Mouse (Mus musculus) mesoderm, embryonic 11.5 days (tissue): ENCODE data around the gene Hmx2.

ENCODE experiments used
- DNase-seq: peaks from one replicate; pipeline ENCODE4 v3.0.0-alpha.2; 2012; ENCODE audit warnings: low read depth, low spot score

Gene Hmx2

GRCm38 (mm10) chr7:131548473-131548872, at the start of gene Hmx2:
Gene Hmx2, plus strand, starts transcription at chr7:131548773.
- DNase-seq, result no peak

DNA sequence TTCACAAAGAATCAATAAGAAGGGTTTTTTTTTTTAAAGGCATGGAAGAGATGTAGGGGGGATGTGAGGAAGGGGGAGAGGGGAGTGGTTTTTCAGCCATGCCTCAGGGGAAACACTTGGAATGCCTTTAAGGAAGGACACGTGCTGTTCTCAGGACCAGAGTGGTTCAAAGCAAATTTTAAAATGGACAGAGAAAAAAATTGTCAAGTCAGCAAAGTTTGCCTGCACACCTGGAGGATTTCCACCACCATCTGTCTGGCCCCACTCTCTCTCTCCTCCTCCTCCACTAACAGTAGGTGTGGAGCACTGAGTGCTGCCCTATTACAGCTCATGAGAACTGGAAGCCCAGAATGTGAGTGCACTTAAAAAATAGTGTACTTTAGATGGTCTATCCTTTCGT, 44.8 kb upstream of the Hmx2 start:
- DNase-seq, result no peak

DNA sequence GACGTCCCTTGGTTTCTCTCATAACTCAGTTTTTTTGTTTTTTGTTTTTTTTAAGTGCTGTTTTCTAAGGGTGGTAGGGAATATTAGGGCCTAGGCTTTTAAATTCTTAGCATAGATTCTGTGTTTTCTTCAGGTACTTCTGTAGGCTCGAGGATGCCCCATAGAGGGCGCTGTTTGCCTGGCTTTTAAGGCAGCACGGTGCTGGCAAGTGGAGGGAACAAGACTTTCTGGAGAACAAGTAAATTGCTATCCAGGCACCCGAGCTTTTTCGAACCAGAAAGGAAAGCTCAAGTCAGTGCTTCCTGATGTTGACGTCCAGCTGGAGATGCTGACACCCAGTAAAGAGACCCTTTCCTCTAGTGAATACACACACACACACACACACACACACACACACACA, 8.6 kb upstream of the Hmx2 start:
- DNase-seq, result peak; percentile 91

DNA sequence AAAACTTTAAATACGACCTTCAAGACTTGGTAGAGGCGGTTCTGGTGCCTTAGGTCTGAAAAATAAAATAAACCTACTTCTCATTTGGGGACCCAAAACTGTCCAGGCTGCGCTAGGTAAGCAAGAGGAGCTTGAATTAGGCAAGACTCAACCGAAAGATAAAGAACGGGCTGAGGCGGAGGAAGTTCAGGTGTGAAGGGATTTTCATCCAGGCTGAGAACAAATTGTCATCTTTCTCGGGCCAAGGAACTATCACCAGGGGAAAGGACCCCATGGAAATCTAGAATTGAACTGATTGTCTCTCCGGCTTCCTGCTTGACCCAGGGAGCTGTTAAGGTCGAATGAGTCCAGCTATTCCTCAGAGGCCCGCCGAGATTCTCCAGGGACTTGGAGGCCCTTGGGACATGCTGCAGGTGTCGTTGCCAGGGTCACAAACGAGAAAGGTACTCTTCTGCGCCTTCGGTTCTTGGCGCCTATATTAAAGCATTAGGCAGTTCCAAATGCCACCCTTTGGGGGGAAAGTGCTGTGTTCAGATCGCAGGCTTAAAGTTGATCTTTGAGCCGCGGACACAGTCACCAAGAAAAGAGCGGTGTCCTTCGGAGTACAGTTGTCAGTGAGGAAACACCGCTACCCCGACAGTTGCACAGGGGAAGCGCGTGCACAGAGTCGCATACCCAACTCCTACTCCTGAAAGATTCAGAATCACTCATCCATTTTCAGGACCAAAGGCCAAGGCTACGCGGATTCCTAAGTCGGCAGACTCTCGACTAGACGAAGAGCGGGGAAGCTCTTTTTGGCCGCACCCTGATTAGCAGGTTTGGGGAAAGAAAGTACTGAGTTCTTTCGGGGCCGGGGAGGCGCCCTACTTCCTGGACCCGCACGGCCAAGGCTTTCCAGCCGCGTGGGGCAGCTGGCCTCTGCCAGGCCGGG, 7.1 kb upstream of the Hmx2 start:
- peak; percentile 37 for DNase-seq

GRCm38 (mm10) chr7:131542115-131542871, 6.3 kb upstream of the Hmx2 start, which contains the start of gene Hmx3:
Gene Hmx3, plus strand, starts transcription at chr7:131542867.
- DNase-seq, result peak; percentile 54

DNA sequence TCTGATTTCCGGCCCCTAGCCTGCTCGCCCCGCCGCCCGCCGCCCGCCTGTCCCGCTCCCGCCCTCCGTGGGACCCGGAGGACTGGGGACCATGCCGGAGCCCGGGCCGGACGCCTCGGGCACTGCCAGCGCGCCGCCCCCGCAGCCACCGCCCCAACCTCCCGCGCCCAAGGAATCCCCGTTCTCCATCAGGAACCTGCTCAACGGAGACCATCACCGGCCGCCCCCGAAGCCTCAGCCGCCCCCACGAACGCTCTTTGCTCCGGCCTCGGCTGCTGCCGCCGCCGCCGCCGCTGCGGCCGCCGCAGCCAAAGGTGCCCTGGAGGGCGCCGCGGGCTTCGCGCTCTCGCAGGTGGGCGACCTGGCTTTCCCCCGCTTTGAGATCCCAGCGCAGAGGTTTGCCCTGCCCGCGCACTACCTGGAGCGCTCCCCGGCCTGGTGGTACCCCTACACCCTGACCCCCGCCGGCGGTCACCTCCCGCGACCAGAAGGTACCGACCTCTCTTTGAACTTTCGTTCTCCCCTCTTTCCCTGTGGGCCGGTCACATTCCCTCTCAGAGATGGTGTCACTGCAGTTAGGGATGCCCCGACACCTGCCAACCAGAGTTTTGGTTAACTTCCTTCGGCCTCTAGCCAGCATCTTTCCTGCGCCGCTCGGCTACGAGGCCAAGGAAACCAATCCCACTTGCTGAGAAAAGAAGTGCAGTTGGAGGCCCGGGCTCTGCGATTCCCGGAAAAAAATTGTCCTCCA, 5.5 kb upstream of the Hmx2 start:
- peak; percentile 17 for DNase-seq

- peak; percentile 44 for DNase-seq
Measured at GRCm38 (mm10) chr7:131543623-131544481, 4.7 kb upstream of the Hmx2 start.

- no peak for DNase-seq
Measured at GRCm38 (mm10) chr7:131544871-131545270, 3.7 kb upstream of the Hmx2 start.

DNA sequence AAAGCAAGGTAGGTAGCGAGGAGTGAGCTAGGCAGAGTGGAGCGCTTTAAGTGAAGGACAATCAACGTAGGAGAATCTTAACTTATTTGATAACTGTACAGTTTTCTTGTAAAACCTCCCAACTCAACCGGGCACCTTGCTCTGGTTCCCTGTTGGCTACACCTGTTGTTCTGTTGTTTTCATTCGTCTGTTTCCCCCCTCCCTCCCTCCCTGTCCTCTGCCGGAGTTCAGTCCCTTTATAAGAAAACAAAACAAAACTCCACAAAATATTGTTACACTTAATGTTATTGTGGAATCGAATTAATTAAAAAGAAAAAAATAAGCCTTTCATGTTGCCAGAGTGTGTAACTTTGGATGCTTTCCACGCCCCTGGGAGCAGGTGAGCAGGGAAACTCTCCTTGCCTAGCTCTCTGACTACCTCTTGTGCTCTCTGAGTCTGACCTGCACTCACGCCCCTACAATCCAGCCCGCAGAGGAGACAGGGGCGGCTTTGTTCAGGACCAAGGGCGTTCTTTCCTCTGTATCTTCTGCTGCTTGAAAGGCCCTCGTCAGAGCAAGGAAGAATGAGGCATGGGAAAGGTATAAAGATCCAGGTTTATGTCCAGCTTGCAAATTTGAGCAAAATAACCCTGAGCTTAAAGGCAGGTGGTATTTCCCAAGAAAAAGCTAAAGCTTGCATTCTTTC, 2.7 kb upstream of the Hmx2 start:
- no peak for DNase-seq

- DNase-seq, result no peak
Measured at GRCm38 (mm10) chr7:131546423-131546822, 2.1 kb upstream of the Hmx2 start.

- DNase-seq, result no peak
Measured at GRCm38 (mm10) chr7:131547481-131547880, 1.1 kb upstream of the Hmx2 start.

- no peak for DNase-seq
Measured at GRCm38 (mm10) chr7:131551471-131551870, 2.9 kb downstream of the Hmx2 start.

- DNase-seq, result peak; percentile 39
Measured at GRCm38 (mm10) chr7:131551931-131552741, 3.6 kb downstream of the Hmx2 start.

- DNase-seq, result no peak
Measured at GRCm38 (mm10) chr7:131552781-131553180, 4.2 kb downstream of the Hmx2 start.

- peak; percentile 59 for DNase-seq
Measured at GRCm38 (mm10) chr7:131553771-131554175, 5.2 kb downstream of the Hmx2 start.

DNA sequence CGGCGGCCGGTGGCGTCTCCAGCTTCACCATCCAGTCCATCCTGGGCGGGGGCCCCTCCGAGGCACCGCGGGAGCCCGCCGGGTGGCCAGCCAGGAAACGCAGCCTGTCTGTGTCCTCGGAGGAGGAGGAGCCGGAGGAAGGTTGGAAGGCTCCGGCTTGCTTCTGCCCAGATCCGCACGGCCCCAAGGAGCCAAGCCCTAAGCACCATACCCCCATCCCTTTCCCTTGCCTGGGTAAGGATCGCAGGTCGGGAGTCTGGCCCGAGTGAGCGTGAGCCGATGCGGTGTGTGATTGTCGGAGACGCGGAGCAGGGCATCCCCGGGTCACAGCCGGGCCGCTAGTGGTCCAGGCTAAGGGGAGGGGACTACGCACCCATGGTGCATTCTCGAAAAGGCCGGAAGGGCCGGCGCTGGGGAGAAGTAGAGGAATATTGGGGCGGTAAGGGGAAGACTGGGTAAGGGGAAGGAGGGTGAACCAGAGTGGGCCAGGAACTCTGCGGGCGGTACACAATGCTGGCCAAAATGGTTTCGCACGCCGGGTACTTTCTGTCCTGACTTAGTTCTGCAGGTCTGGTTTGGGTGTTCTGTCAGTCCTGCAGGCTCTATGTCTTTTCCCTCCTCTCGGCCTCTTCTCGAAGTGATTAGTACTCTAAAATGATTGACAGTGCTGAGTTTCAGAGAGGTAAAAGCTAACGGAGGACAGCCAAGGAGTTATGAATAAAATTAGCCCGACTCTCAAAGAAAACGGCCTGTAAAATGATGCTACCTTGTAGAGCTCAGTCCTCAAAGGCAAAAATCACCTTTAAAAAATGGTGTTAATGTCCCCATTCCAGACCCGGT, 6.0 kb downstream of the Hmx2 start:
- peak; percentile 17 for DNase-seq

GRCm38 (mm10) chr7:131555301-131556081, 6.9 kb downstream of the Hmx2 start:
- DNase-seq, result peak; percentile 37

GRCm38 (mm10) chr7:131556116-131556515, 7.5 kb downstream of the Hmx2 start:
- no peak for DNase-seq
